Mouse (Mus musculus) cerebellum, adult (tissue): ENCODE measurements around the gene Pla2g7.
"Not testable (repeated sequence)": the region's sequence is repeated elsewhere in the genome, so short reads cannot be mapped to it uniquely, and the experiment has no call there.

Source experiments
- ATAC-seq: cut with Nextera tagmentation; 2 replicates; pipeline ENCODE4 v1.9.2; 2017; ENCODE audit warnings: mild to moderate bottlenecking, moderate library complexity, mixed read lengths; ENCODE audit not compliant: insufficient number of reproducible peaks, low FRiP score, low TSS enrichment

Gene Pla2g7

DNA sequence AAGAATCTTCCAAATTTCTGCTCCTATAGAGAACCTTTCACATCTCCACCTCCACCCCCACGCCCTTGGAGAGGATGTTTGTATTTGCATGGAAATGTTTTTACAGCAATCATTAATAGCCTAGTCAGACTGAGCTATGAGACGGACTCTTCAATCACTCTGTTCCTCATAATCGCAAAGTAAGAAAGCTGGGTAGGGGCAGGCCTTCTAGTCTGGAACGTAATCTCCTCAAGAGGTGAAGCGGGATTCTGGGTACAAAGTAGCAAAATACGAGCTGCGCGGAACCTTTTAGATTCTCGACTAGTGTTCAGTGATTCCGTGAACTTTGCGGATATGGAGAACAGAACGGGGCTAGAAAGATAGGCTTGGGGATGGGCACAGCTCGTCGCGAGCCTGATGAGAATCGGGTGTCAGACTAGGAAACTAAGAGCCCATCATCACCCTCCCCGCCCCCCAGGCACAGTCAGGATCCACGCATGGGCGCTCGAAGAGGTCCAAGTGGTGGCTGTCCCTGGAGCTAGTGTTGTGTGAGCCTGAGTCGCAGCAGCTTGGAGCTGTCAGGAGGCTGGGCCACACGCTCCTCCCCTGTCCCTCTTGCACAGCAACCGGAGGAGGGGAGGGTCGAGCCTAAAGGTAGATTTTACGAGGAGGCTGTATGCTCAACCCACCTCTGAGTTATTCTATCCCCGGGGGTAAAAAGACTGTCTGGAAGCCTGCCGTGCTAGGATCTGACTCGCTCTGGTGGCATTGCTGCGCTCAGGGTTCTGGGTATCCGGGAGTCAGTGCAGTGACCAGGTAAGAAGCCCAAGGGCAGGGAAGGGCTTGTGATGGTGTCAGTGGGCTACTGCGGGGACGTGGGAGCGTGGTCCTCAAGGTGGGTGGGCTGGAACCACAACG lies at the start of gene Pla2g7:
Pla2g7 (plus strand) TSS at position 107 of the 897 bp plus-strand sequence.
- peak; percentile 63; the same call in 1 of the 2 replicates for ATAC-seq

GRCm38 (mm10) chr17:43518644-43519409 lies 49.1 kb upstream of the Pla2g7 start:
- ATAC-seq = peak; percentile 52; the same call in 1 of the 2 replicates

DNA sequence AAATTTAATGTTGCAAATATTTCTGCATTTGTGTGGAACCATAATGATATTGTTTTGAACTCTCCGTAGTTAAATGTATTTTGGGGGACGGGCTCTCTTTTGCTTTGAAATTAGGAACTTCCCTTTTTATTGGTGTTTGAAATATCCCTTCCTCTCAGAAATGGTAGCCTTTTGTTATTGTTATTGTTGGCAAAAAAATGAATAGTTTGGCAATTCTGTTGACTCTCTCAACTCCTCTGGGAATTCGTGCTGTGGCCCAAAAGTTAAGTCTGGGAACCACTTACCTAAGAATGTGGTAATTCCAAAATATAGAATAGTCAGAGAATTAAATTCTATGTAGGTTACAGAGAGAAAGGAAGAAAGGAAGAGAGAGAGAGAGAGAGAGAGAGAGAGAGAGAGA lies 47.7 kb upstream of the Pla2g7 start:
- ATAC-seq = no peak

- no peak for ATAC-seq
Observed at GRCm38 (mm10) chr17:43530507-43530906, 37.4 kb upstream of the Pla2g7 start.

- ATAC-seq = no peak
Observed at GRCm38 (mm10) chr17:43531192-43531591, 36.7 kb upstream of the Pla2g7 start.

GRCm38 (mm10) chr17:43534362-43535222 lies 33.3 kb upstream of the Pla2g7 start:
- peak; percentile 56 for ATAC-seq

DNA sequence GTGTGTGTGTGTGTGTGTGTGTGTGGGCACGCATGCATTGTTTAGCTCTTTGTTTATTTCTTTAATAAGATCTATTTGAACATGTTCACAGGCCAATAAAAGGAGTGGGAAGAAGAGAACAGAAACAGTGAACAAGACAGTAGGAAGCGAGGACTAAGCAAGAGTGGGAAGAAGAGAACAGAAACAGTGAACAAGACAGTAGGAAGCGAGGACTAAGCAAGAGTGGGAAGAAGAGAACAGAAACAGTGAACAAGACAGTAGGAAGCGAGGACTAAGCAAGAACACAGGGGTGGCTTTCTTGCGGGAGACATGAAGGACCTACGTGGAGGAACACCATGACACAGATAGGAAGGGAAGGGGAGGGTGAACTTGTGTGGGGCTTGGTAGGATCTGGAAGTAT lies 31.1 kb upstream of the Pla2g7 start:
- not testable (repeated sequence) for ATAC-seq

DNA sequence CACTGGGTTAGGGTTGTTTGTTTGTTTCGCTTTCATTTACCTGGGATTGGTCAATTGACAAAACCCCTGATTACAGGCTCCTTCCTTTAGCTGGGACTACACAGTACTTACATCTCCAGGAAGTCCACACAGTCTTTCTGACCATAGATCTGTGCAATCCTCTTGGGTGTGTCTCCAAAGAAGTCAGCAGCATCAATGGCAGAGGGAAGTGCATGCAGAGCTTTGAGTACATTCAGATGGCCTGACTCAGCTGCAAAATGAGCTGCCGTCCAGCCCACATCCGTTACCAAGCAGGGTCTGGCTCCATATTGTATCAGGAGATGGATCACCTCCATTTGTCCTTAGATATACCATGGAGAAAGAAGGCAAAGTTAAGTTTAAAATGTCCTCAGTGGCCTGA lies 29.1 kb upstream of the Pla2g7 start:
- no peak for ATAC-seq

DNA sequence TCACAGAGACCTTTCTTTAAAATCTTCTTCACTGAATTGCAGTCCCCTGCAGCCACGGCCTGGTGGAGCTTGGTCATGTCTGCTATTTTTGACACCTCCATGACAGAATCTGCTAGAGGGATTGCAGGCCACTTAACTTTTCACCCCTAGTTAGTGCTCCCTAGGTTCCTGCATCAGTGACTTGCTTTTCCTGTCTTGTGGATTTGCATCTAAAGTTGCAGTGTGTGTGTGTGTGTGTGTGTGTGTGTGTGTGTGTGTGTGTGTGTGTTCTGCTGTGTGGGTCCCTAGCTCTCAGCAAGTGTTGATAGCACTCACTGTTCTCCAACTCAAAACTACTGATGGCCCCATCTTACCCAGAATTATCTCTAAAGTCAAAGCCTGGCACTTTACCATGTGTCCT lies 24.4 kb upstream of the Pla2g7 start, which contains the start of gene Ankrd66:
Ankrd66 (minus strand) TSS at position 101 of the 400 bp plus-strand sequence.
- ATAC-seq = no peak

DNA sequence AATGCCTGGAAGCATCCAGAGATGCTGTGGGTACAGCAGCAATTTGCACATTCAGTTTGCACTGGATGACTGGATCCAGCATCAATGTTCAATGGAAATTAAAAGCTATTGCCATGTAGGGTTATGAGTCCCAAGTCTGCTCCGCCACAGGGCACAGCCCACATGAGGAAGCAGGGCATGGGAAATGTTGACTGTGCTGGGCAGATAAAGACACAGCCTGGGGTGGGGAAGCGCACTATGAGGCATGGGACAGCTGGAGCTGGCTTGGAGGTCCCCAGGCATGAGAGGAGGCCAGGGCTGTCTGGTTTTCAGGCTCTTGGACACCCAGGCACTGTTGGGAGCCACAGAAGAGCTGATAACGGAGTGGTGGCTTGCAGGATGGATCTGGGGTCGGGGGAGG lies 23.9 kb upstream of the Pla2g7 start:
- ATAC-seq = no peak

DNA sequence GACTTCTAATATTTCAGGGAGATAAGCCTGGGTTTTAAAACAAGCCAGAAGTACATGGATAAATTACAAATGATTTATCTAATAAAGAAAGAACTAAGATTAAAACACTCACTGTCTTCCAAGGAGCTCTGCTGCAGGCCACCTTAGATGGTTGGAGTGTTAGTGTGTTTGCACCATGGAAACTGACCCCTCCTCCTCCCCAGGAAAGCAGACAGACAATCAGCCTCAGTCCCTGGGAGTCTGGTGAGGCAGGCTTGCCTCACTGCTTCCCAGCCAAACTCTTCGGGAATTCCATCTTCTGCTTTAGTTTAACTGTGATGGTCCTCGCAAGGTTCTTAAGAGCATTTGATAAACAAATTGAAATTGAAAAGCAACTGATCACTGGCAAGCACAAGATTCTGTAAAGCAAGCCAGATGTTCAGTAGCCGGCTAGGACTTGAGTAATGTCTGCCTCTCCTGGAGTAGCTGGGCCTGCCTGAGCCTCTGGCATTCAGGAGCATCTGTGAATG lies 16.7 kb upstream of the Pla2g7 start:
- ATAC-seq = no peak

DNA sequence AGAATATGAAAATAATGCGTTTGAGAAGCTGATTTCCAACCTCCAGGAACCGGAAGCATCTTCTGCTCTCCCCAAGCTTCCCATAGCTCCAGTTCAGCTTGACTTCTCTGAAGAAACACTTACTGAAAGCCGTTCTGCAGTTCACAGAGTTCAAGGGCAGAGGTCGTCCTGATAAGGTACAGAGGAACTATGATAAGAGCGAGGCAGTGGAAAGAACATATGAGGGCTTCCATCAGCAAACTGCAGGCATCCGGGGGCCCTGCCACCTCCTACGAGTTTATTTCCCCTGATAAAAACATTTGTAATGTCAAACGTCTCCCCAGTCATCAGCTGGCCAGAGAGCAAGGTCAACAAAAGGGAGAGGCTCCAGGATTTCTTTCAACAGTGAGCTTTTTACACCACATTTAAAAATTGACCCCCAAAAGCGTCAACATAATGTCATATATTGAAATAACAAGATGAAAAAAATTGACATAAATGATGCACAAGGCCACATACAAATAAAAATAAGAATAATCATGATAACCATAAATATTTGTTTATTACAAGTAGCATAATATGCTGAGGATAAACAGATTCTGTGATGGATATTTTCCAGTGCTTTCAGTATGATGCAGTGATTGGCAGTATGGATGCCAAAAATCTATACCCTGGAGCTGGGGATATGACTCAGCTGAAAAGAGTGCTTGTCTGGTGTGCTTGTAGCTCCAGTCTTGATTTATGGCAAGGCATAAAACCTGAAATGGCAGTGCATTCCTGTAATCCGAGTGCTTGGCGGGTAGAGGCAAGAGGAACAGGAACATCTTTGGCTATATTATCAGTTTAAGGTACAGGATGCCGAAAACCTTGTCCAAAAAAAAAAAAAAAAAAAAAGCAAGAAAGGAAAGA lies 13.1 kb upstream of the Pla2g7 start:
- no peak for ATAC-seq

DNA sequence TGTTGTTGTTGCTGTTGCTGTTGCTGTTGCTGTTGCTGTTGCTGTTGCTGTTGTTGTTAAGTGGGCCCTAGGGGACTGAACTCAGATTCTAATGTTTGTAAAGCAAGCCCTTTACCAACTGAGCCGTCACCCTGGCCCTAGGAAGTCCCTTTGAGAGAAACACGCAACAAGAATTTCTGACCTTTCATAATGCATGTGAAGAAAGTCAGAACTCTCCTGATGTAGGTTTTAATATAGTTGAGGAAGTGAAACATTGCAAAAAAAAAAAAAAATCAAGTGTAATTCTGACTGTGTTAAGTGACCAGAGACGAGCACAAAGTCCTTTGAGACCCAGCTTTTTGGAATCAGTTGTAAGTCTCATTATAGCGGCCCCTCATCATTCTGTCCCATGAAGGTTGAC lies 10.8 kb upstream of the Pla2g7 start:
- no peak for ATAC-seq

DNA sequence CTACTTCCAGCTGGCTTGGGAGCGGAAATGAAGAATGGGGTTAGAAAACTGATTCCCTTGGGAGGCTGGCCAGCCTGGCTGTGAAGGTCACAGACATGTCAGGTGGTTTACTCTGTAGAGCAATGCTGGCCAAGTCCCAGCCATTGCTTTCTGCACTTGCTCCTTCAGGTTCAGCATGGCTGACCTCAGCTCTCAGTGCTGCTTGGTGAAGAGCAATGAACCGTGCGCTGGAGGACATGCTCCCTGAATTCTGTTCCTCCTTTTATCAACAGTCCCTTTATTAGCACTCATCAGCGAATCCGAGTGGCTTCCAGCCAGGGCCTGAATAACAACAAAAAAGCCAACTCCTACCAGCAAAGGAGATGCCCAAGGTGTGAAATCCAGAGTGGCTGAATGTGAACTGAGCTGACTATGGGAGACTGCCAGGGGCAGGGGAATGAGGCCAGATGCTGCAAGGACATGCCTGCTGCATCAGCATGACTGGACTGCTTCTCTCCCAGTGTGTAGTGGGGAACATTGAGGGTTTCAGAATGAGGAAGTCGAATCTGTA lies 10.3 kb upstream of the Pla2g7 start:
- peak; percentile 39 for ATAC-seq

- ATAC-seq = no peak
Observed at GRCm38 (mm10) chr17:43558678-43559077, 9.2 kb upstream of the Pla2g7 start.

DNA sequence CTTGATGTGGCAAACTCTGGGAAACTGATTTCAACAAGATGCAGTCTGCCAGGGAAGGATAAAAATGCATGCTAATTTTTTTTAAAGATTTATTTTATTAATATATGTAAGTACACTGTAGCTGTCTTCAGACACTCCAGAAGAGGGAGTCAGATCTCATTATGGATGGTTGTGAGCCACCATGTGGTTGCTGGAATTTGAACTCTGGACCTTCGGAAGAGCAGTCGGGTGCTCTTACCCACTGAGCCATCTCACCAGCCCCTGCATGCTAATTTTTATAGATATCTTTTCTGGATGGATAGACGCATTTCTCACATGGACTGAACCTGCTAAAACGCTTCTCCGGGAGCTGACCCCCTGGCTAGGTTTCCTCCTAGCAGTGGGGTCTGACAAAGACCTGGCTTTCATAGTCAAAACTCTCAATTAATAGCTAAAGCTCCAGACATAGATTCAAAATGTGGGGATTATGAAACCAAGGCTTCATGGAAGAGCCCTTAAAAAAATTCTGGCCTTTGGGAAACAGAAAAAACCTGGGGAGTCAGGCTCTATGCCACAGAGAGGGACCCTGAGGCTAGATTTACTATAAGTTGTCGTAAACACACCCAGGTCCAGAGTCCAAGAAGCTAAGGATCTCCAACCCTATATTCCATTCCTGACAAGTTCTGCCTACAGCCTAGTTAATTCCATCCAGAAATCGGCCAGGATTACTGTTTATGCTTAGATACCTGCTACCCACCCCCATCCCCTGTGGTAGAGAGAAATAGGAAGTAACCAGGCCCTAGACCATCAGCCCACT lies 4.5 kb upstream of the Pla2g7 start:
- no peak for ATAC-seq

DNA sequence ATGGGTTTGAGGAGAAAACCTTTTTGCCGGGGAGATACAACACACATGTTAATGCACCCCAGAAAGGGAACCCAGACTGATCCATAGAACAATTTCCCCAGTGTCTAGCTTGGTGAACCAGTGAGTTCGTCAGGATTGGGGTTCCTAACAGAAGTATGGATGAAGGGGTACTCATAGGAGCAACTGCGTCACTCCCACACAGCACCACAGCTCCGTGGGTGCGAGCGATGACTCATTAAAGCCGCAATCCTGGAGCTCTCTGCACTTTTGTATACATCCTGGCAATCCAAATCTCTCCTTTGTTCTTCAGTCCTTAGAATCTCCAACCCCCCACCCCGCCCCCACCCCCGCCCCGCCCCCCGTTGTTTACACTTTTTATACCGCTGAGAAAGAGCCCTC lies 306 bp upstream of the Pla2g7 start:
- no peak for ATAC-seq

DNA sequence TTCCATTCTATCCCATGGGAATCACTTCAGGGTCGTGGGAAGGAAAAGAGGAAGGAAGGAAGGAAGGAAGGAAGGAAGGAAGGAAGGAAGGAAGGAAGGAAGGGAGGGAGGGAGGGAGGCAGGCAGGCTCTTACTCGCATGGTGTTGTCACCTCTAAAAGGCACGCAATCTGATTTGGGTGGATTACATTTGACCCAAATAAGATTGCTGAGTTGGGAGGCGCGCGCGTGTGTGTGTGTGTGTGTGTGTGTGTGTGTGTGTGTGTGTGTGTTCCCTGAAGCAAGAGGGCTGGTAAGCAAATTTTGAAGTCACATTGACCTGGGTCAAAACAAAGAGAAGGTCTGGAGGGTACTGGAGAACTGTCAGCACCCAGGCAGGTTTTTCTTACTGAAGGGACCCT lies 1.4 kb downstream of the Pla2g7 start:
- no peak for ATAC-seq
